Mouse (Mus musculus) c-Kit-positive CD71-positive TER-119-positive erythroid progenitor cells, embryonic 14.5 days (primary cell): Measurements from ENCODE around the gene Crls1.

Experiments
- DNase-seq: peaks from one replicate; pipeline ENCODE4 v3.0.0-alpha.2; 2013; ENCODE audit warnings: low spot score

The Crls1 gene

GRCm38 (mm10) chr2:132846407-132847358 is at the start of gene Crls1:
Gene Crls1 (plus strand): TSS chr2:132846666.
- DNase-seq = peak; percentile 93

- no peak for DNase-seq
Measured at GRCm38 (mm10) chr2:132802976-132803375, 43.5 kb upstream of the Crls1 start.

- DNase-seq = peak; percentile 98
Measured at GRCm38 (mm10) chr2:132815608-132816314, 30.7 kb upstream of the Crls1 start, which contains the start of the genes Trmt6 and Mcm8. Gene Trmt6 (minus strand): TSS chr2:132816055. Gene Mcm8 (plus strand): TSS chr2:132816141.

- DNase-seq = no peak
Measured at GRCm38 (mm10) chr2:132841071-132841470, 5.4 kb upstream of the Crls1 start.

GRCm38 (mm10) chr2:132847581-132847980 is 1.1 kb downstream of the Crls1 start:
- DNase-seq = no peak

GRCm38 (mm10) chr2:132848361-132848760 is 1.9 kb downstream of the Crls1 start:
- no peak for DNase-seq

- no peak for DNase-seq
Measured at GRCm38 (mm10) chr2:132849141-132849540, 2.7 kb downstream of the Crls1 start.

GRCm38 (mm10) chr2:132853051-132853450 is 6.6 kb downstream of the Crls1 start:
- DNase-seq = no peak

- DNase-seq = no peak
Measured at GRCm38 (mm10) chr2:132856333-132856732, 9.9 kb downstream of the Crls1 start.

- DNase-seq = no peak
Measured at GRCm38 (mm10) chr2:132860435-132860834, 14.0 kb downstream of the Crls1 start.

GRCm38 (mm10) chr2:132861456-132861855 is 15.0 kb downstream of the Crls1 start:
- no peak for DNase-seq

- DNase-seq = no peak
Measured at GRCm38 (mm10) chr2:132863325-132863724, 16.9 kb downstream of the Crls1 start.

- no peak for DNase-seq
Measured at GRCm38 (mm10) chr2:132867521-132867920, 21.1 kb downstream of the Crls1 start.

GRCm38 (mm10) chr2:132869682-132870081 is 23.2 kb downstream of the Crls1 start:
- DNase-seq = no peak

- DNase-seq = no peak
Measured at GRCm38 (mm10) chr2:132870286-132870685, 23.8 kb downstream of the Crls1 start.

- no peak for DNase-seq
Measured at GRCm38 (mm10) chr2:132871663-132872062, 25.2 kb downstream of the Crls1 start.

GRCm38 (mm10) chr2:132873657-132874326 is 27.3 kb downstream of the Crls1 start:
- DNase-seq = no peak

GRCm38 (mm10) chr2:132876991-132877390 is 30.5 kb downstream of the Crls1 start:
- DNase-seq = no peak

GRCm38 (mm10) chr2:132879261-132880044 is 33.0 kb downstream of the Crls1 start:
- DNase-seq = no peak

GRCm38 (mm10) chr2:132880844-132881645 is 34.6 kb downstream of the Crls1 start, which contains the start of gene Lrrn4:
Gene Lrrn4 (minus strand): TSS chr2:132880891.
- DNase-seq = no peak
